Mouse (Mus musculus) myocyte (in vitro differentiated cells): ENCODE measurements around the gene Magt1.

Experiments used
- CEBPB ChIP-seq: IDR thresholded peaks from 2 replicates; pipeline ENCODE4 v1.6.1; 2011; ENCODE audit warnings: mild to moderate bottlenecking, moderate library complexity; ENCODE audit not compliant: poor library complexity, insufficient read depth, severe bottlenecking
- E2F4 ChIP-seq: IDR thresholded peaks from one replicate; pipeline ENCODE4 v1.6.1; 2011; ENCODE audit warnings: mild to moderate bottlenecking, control low read depth, moderate library complexity; ENCODE audit not compliant: insufficient read depth
- MAX ChIP-seq: IDR thresholded peaks from one replicate; pipeline ENCODE4 v1.6.1; 2011; ENCODE audit warnings: low read depth, mild to moderate bottlenecking, control low read depth
- MYOD1 ChIP-seq, 3 experiments: IDR thresholded peaks; one replicate each; pipeline ENCODE4 v1.6.1; 2011; ENCODE audit warnings: control low read depth in 2 of 3, low read depth in 2 of 3, mild to moderate bottlenecking in 2 of 3, moderate library complexity in 1 of 3; ENCODE audit not compliant: insufficient read length in 2 of 3, control insufficient read depth in 1 of 3
- POLR2A ChIP-seq: IDR thresholded peaks from one replicate; pipeline ENCODE4 v1.6.1; 2011; ENCODE audit warnings: low read depth, mild to moderate bottlenecking, control low read depth, moderate library complexity; ENCODE audit not compliant: insufficient read length
- POLR2AphosphoS2 ChIP-seq: IDR thresholded peaks from one replicate; pipeline ENCODE4 v1.6.1; 2011; ENCODE audit warnings: low read depth, control low read depth; ENCODE audit not compliant: insufficient read length
- REST ChIP-seq: IDR thresholded peaks from one replicate; pipeline ENCODE4 v1.6.1; 2011; ENCODE audit warnings: mild to moderate bottlenecking, control low read depth, moderate library complexity; ENCODE audit not compliant: insufficient read depth, insufficient read length
- TCF12 ChIP-seq: IDR thresholded peaks from one replicate; pipeline ENCODE4 v1.6.1; 2011; ENCODE audit warnings: mild to moderate bottlenecking, control low read depth; ENCODE audit not compliant: poor library complexity, insufficient read depth, severe bottlenecking
- USF1 ChIP-seq: IDR thresholded peaks from one replicate; pipeline ENCODE4 v1.6.1; 2011; ENCODE audit warnings: low read depth, mild to moderate bottlenecking, control low read depth, moderate library complexity

GRCm38 (mm10) chrX:105923896-105924295 is 87.8 kb downstream of the Magt1 start:
- TF ChIP-seq REST (no peak), USF1 (no peak), POLR2A (no peak), CEBPB (no peak), TCF12 (no peak), E2F4 (no peak), MYOD1 (IDR thresholded peaks at IDR 0.05; ENCODE audit: control insufficient read depth in 1 of 3, insufficient read length in 2 of 3, low read depth in 2 of 3) (no peak), POLR2AphosphoS2 (no peak), MAX (no peak)
